In the genomic region with DNA sequence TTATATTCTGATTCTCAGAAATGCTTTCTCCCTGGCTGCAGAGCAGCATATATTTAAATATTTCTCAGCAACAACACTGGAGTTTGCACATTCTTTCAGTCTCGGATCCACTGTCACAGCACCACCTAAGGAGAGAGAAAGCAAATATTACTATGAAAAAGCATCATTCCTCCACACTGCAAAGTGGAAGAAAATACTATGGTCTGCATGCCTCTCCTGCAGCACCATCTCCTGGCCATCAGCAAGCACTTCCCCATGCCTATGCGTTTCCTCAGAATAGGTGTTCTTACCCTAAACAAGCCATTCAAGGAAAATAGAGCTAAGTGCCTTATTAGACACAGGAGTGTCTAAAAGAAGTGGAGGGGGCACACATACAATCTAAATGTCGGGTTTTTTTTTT, we compare ENCODE assay signal across 8 mouse cellular contexts.
DNase-seq lines count a peak whose midpoint lies in the region; ATAC-seq lines count a peak whose summit lies in the region.

No protein-coding gene starts in this region.

- no peaks in the 10 kb centered on the region for H3K27me3 ChIP-seq in kidney, embryonic 14.5 days (ENCODE audit: control insufficient read depth, insufficient read depth, low read length)
- no peaks in the 10 kb centered on the region for H3K27me3 ChIP-seq in embryonic facial prominence, embryonic 14.5 days (replicated peaks; ENCODE audit: control insufficient read depth, insufficient read depth, low read length)

- no peak for ATAC-seq in kidney, embryonic 14.5 days (ENCODE audit: low FRiP score, low TSS enrichment)
- no peak for ATAC-seq in embryonic facial prominence, embryonic 14.5 days (ENCODE audit: low read depth)

- H3K27ac ChIP-seq in kidney, embryonic 14.5 days (ENCODE audit: low read depth, low read length): no peak overlapping the region
- H3K27ac ChIP-seq in embryonic facial prominence, embryonic 14.5 days (replicated peaks; ENCODE audit: low read depth, low read length): no peak overlapping the region

- H3K4me2 ChIP-seq in kidney, embryonic 14.5 days (replicated peaks; ENCODE audit: low read depth, low read length): no peak overlapping the region
- no peak overlapping the region for H3K4me2 ChIP-seq in embryonic facial prominence, embryonic 14.5 days (ENCODE audit: low read depth, low read length)

- H3K9ac ChIP-seq in kidney, embryonic 14.5 days (ENCODE audit: low read depth, low read length): no peak overlapping the region
- H3K9ac ChIP-seq in embryonic facial prominence, embryonic 14.5 days (ENCODE audit: low read depth, low read length): no peak overlapping the region

- DNase-seq in kidney, postnatal 14 days: peak; percentile 1
- peak; percentile 9 for DNase-seq in ZHBTc4 (ENCODE audit: low read depth, low spot score)
- DNase-seq in embryonic facial prominence, embryonic 14.5 days (ENCODE audit: low spot score): peak; percentile 23
- peak; percentile 35 to 41 for DNase-seq in left cerebral cortex, adult 18-20 months (ENCODE audit: low spot score in 2 of 2)
- DNase-seq in right cerebral cortex, postnatal 4 days: peak; percentile 22
- DNase-seq in lung, adult 18-20 months: no peak
- no peak for DNase-seq in lung, postnatal 10 days

- no peak overlapping the region for H3K4me3 ChIP-seq in kidney, embryonic 14.5 days (ENCODE audit: low read length)
- no peak overlapping the region for H3K4me3 ChIP-seq in embryonic facial prominence, embryonic 14.5 days (ENCODE audit: low read depth, low read length)

- H3K4me1 ChIP-seq in kidney, embryonic 14.5 days (ENCODE audit: control insufficient read depth, insufficient read depth, low read length): no peaks in the 10 kb centered on the region
- no peaks in the 10 kb centered on the region for H3K4me1 ChIP-seq in embryonic facial prominence, embryonic 14.5 days (ENCODE audit: control insufficient read depth, insufficient read depth, low read length)

- no peaks in the 10 kb centered on the region for H3K9me3 ChIP-seq in kidney, embryonic 14.5 days (ENCODE audit: control insufficient read depth, low read length)
- H3K9me3 ChIP-seq in embryonic facial prominence, embryonic 14.5 days (ENCODE audit: control insufficient read depth, low read length): no peaks in the 10 kb centered on the region

- 54% methylated on average over 3 of the region's 3 CpGs for WGBS in kidney, embryonic 14.5 days
- 46% methylated on average over 3 of the region's 3 CpGs for WGBS in embryonic facial prominence, embryonic 14.5 days

- H3K36me3 ChIP-seq in kidney, embryonic 14.5 days (ENCODE audit: control insufficient read depth, insufficient read depth, low read length): no peaks in the 10 kb centered on the region
- H3K36me3 ChIP-seq in embryonic facial prominence, embryonic 14.5 days (ENCODE audit: control insufficient read depth, insufficient read depth, low read length): no peaks in the 10 kb centered on the region

Comparison
In these comparisons a context has a peak if more than half of its experiments do, and no peak if none do; other contexts are left out.
1. DNase-seq: peak in kidney, postnatal 14 days (single experiment), ZHBTc4 (single experiment), embryonic facial prominence, embryonic 14.5 days (single experiment), left cerebral cortex, adult 18-20 months (2 of 2) and right cerebral cortex, postnatal 4 days (single experiment); none in lung, adult 18-20 months (0 of 2) and lung, postnatal 10 days (single experiment).